Mouse (Mus musculus) spleen, postnatal 36 days (tissue): ENCODE results near the gene Gigyf1.

Experiments
- DNase-seq, 2 experiments: peaks; one replicate each; pipeline ENCODE4 v3.0.0; 2022; ENCODE audit warnings: low spot score in 2 of 2, mixed read lengths in 1 of 2

Gene Gigyf1

GRCm38 (mm10) chr5:137533117-137533827 is 14.9 kb downstream of the Gigyf1 start, which contains the start of the genes Epo and Gnb2:
Gene Epo, minus strand, starts transcription at chr5:137533242.
Gene Gnb2, minus strand, starts transcription at chr5:137533510.
- peak; percentile 98 to 99 for DNase-seq

- DNase-seq = no peak
Measured at GRCm38 (mm10) chr5:137534762-137535161, 16.4 kb downstream of the Gigyf1 start.

GRCm38 (mm10) chr5:137535318-137535717 is 17.0 kb downstream of the Gigyf1 start:
- DNase-seq = no peak

DNA sequence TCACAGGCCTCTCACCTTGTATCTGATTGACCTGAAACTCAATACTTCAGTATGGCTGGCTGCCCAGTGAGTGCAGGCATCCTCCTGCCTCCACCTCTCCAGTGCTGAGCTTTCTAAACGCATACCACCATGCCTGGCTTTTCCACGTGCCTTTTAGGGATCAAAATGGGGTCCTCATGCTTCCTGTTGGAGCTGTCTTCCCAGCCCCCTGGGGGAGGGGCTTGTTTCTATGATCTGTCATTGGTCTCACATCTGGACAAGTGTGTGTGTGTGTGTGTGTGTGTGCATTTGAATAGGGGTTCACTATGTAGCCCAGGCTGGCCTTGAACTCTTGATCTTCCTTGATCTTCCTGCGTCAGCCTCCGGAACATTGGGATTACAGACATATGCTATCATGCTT is 19.1 kb downstream of the Gigyf1 start:
- DNase-seq = no peak

DNA sequence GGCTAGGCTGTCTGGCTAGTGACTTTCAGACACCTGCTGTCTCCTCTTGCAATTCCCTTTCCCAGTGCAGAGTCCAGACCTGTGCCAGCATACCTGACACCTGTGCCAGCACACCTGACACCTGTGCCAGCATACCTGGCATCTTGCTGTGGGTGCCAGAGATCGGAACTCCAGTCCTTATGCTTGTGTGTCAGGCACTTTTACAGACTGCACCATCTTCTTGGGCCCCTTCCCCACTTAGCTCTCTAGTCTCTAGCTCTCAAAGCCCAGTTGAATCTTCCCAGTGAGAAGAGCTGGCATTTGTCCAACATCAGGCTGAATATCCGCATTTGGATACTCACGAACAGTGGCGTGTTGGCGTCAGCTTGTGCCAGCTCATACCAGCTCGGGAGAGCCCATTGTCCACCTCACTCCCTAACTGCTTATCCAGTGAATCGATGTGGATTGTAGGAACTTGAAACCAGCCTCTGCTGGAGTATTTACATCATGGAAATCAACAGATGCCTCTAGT is 21.0 kb downstream of the Gigyf1 start:
- DNase-seq = no peak

GRCm38 (mm10) chr5:137540991-137541390 is 22.6 kb downstream of the Gigyf1 start:
- no peak for DNase-seq

- no peak for DNase-seq
Measured at GRCm38 (mm10) chr5:137541768-137542540, 23.6 kb downstream of the Gigyf1 start.

- no peak for DNase-seq
Measured at GRCm38 (mm10) chr5:137544926-137545325, 26.6 kb downstream of the Gigyf1 start.

GRCm38 (mm10) chr5:137545596-137545995 is 27.2 kb downstream of the Gigyf1 start:
- DNase-seq = no peak

- DNase-seq = no peak
Measured at GRCm38 (mm10) chr5:137549840-137550239, 31.5 kb downstream of the Gigyf1 start.

DNA sequence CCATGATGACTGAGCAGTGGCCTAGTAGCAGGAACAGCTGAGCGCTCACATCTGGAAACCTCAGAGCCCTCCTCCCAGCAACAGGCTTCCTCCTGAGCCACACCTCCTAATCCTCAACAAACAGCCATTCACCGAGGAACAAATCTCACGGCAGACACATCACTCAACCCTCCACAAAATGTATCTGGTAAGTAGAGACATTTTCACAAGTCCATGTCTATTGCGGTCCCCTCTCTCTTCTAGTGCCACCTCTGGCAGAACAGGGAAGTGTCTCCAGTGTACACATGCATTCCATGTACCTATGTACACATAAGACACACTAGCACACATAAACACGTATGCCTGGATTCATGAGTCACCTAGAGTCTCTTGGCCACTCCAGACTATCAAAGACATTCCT is 32.8 kb downstream of the Gigyf1 start:
- DNase-seq = no peak

- DNase-seq = no peak
Measured at GRCm38 (mm10) chr5:137553000-137553399, 34.7 kb downstream of the Gigyf1 start.

GRCm38 (mm10) chr5:137553411-137553837 is 35.1 kb downstream of the Gigyf1 start, which contains the start of gene Actl6b:
Gene Actl6b, plus strand, starts transcription at chr5:137553517.
- peak in 1 of 2 experiments; percentile 17 for DNase-seq

- no peak for DNase-seq
Measured at GRCm38 (mm10) chr5:137553898-137554297, 35.5 kb downstream of the Gigyf1 start.

GRCm38 (mm10) chr5:137561556-137561955 is 43.2 kb downstream of the Gigyf1 start:
- DNase-seq = no peak

DNA sequence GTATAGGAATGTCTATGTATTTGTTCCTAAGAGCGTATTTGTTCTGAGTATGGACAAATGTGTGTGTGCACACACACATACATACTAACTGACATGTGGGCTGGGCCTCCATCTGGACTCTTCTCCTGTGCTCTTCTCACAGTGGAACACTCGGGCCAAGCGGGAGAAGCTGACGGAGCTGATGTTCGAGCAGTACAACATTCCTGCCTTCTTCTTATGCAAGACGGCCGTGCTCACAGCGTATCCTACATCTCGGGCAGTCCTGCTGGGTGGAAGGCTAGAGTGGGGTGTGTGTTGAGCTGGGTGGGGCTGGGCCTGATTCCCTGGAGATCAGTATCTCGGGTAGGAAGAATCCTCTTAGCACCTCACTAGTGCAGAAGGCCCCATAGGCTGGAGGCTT is 44.6 kb downstream of the Gigyf1 start:
- no peak for DNase-seq

DNA sequence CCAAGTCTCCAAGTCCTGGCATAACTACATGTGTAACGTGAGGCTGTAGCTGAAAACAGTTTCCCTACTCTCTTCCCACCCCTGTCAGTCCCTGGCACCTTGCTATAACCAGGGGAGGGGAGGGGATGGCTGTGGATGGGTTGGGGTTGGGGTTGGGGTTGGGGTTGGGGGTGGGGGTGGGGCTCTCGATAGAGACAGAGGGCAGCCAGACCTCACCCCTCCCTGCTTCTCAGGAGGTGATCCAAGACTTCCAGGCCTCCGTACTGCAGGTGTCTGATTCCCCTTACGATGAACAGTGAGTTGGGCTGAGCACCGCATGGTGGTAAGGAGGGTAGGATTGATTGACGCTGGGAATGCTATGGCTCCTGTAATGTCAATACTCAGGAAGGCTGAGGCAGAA is 47.4 kb downstream of the Gigyf1 start:
- no peak for DNase-seq

DNA sequence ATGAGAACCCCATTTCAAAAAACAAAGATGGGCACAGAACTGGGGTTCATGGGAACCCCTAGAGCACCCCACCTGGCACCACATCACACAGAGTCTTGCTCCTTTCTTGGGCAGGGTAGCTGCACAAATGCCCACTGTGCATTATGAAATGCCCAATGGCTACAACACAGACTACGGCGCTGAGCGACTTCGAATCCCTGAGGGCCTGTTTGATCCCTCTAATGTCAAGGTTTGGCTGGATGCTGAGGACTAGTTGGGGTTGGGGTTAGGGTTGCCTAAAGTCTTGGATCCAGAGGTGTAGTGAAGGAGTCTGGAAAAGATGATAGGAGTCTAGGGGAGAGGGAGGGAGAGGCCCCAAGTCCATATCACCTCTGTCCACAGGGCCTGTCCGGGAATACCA is 48.1 kb downstream of the Gigyf1 start:
- no peak for DNase-seq

GRCm38 (mm10) chr5:137568223-137568798 is 50.0 kb downstream of the Gigyf1 start:
- DNase-seq = no peak

DNA sequence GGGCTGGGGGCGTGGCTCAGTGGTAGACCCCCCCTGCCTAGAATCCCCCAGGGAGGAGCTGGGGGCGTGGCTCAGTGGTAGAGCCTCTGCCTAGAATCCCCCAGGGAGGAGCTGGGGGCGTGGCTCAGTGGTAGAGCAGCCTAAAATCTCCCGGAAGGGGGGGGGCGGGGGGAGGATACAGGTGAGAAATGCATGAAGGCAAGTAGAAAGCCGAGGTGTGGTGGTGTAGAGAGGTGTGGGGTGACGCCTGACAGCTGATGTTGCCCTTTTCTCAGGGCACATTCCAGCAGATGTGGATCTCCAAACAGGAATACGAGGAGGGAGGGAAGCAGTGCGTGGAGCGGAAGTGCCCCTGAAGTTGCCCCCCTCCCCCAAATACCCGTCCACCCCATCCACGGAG is 50.7 kb downstream of the Gigyf1 start:
- DNase-seq = peak in 1 of 2 experiments; percentile 16

DNA sequence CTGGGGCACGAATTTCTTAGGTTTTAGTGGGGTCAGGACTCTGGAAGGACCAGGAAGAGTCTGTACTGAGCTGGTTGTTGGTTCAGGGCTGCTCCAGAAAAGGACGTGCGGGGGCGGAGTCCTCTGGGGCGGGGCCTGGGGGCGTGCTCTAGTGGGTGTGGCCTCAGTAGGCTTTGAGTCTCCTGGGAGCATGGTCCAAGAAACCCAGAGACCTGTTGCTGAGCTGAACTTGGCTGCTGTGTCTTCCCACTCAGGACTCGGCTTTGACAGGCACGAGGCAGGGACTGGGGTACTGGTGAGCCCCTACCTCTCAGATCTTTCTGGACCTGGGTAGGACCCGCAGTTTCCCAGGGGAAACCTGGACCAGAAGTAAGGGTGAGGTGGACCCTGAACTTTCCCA is 51.3 kb downstream of the Gigyf1 start, which contains the start of gene Tfr2:
Gene Tfr2, plus strand, starts transcription at position 176 of the 400 bp plus-strand sequence.
- peak; percentile 73 to 79 for DNase-seq

- DNase-seq = no peak
Measured at GRCm38 (mm10) chr5:137570181-137570580, 51.8 kb downstream of the Gigyf1 start.
